Mouse (Mus musculus): ENCODE data around the gene Pitpna. TPM values are rescaled to one million over a fixed set of nuclear protein-coding genes. Genes with fewer than 3 reads are reported as not detected.

Gene Pitpna
- polyA plus RNA-seq, 1 experiment from 2014 or later: 74.4 TPM

- ATAC-seq (ENCODE audit: insufficient number of reproducible peaks, insufficient read depth, low FRiP score, low TSS enrichment, low read depth): no peak
- WGBS: 65% methylated on average over 6 of the region's 6 CpGs
- peaks cover 7% of the 10 kb centered on the region; the same call in 1 of the 2 replicates for H3K27me3 ChIP-seq
- no peak overlapping the region for H3K4me3 ChIP-seq
- no peak overlapping the region for H3K27ac ChIP-seq
- no peak overlapping the region for H3K4me2 ChIP-seq
- H3K36me3 ChIP-seq: peaks cover 7% of the 10 kb centered on the region
- H3K9ac ChIP-seq: peak overlapping the region; percentile 44; the same call in 1 of the 2 replicates
- no peaks in the 10 kb centered on the region for H3K9me3 ChIP-seq
- peaks cover 25% of the 10 kb centered on the region for H3K4me1 ChIP-seq
Measured at GRCm38 (mm10) chr11:75647681-75648211, 59.8 kb downstream of the Pitpna start.

GRCm38 (mm10) chr11:75649155-75649561 is 61.3 kb downstream of the Pitpna start:
- Histone ChIP-seq H3K27me3 (peaks cover 19% of the 10 kb centered on the region), H3K4me1 (peaks cover 35% of the 10 kb centered on the region), H3K4me2 (no peak overlapping the region), H3K9me3 (no peaks in the 10 kb centered on the region), H3K4me3 (no peak overlapping the region), H3K9ac (no peak overlapping the region), H3K36me3 (peaks cover 7% of the 10 kb centered on the region), H3K27ac (peak overlapping the region; percentile 8; the same call in 1 of the 2 replicates)
- ATAC-seq (ENCODE audit: insufficient number of reproducible peaks, insufficient read depth, low FRiP score, low TSS enrichment, low read depth): no peak
- WGBS: 71% methylated on average over 4 of the region's 4 CpGs

- peaks cover 45% of the 10 kb centered on the region for H3K4me1 ChIP-seq
- 66% methylated on average over 7 of the region's 7 CpGs for WGBS
Measured at GRCm38 (mm10) chr11:75650311-75650710, 62.4 kb downstream of the Pitpna start, which contains the start of gene Myo1c. Gene Myo1c (plus strand): TSS chr11:75650504.

GRCm38 (mm10) chr11:75650958-75651425 is 63.1 kb downstream of the Pitpna start:
- Histone ChIP-seq H3K4me3 (peak overlapping the region; percentile 60), H3K4me1 (peaks cover 45% of the 10 kb centered on the region), H3K9me3 (no peaks in the 10 kb centered on the region), H3K36me3 (no peaks in the 10 kb centered on the region; the same call in 1 of the 2 replicates), H3K4me2 (peak overlapping the region; percentile 78), H3K9ac (peak overlapping the region; percentile 79), H3K27me3 (peaks cover 25% of the 10 kb centered on the region), H3K27ac (peak overlapping the region; percentile 68)
- 46% methylated on average over 13 of the region's 13 CpGs for WGBS
- ATAC-seq (ENCODE audit: insufficient number of reproducible peaks, insufficient read depth, low FRiP score, low TSS enrichment, low read depth): no peak

More at GRCm38 (mm10) chr11:75650311-75650710, 62.4 kb downstream of the Pitpna start, which contains the start of gene Myo1c:
- H3K36me3 ChIP-seq: peaks cover 5% of the 10 kb centered on the region; the same call in 1 of the 2 replicates
- H3K27ac ChIP-seq: peak within 1 kb of the TSS; percentile 68
- H3K27me3 ChIP-seq: peaks cover 25% of the 10 kb centered on the region
- no peaks in the 10 kb centered on the region for H3K9me3 ChIP-seq
- H3K4me2 ChIP-seq: peak within 1 kb of the TSS; percentile 78
- H3K4me3 ChIP-seq: peak within 1 kb of the TSS; percentile 60
- peak within 1 kb of the TSS; percentile 79 for H3K9ac ChIP-seq
- ATAC-seq (ENCODE audit: insufficient number of reproducible peaks, insufficient read depth, low FRiP score, low TSS enrichment, low read depth): no peak

GRCm38 (mm10) chr11:75651426-75652221 is 63.7 kb downstream of the Pitpna start:
- peaks cover 25% of the 10 kb centered on the region for H3K27me3 ChIP-seq
- peak overlapping the region; percentile 68 for H3K27ac ChIP-seq
- H3K9ac ChIP-seq: peak overlapping the region; percentile 79
- H3K36me3 ChIP-seq: no peaks in the 10 kb centered on the region; the same call in 1 of the 2 replicates
- peak overlapping the region; percentile 60 for H3K4me3 ChIP-seq
- no peaks in the 10 kb centered on the region for H3K9me3 ChIP-seq
- peaks cover 49% of the 10 kb centered on the region for H3K4me1 ChIP-seq
- peak; percentile 17; the same call in 1 of the 2 replicates for ATAC-seq (ENCODE audit: insufficient number of reproducible peaks, insufficient read depth, low FRiP score, low TSS enrichment, low read depth)
- under 1% methylated on average over 54 of the region's 54 CpGs for WGBS
- peak overlapping the region; percentile 78 for H3K4me2 ChIP-seq

GRCm38 (mm10) chr11:75652222-75652941 is 64.5 kb downstream of the Pitpna start:
- ATAC-seq (ENCODE audit: insufficient number of reproducible peaks, insufficient read depth, low FRiP score, low TSS enrichment, low read depth): no peak
- Histone ChIP-seq H3K4me2 (peak overlapping the region; percentile 78), H3K27ac (no peak overlapping the region), H3K4me3 (peak overlapping the region; percentile 60), H3K27me3 (peaks cover 25% of the 10 kb centered on the region), H3K9me3 (no peaks in the 10 kb centered on the region), H3K36me3 (no peaks in the 10 kb centered on the region; the same call in none of the 2 replicates), H3K9ac (peak overlapping the region; percentile 79), H3K4me1 (peaks cover 56% of the 10 kb centered on the region)
- 22% methylated on average over 20 of the region's 20 CpGs for WGBS

- no peaks in the 10 kb centered on the region for H3K9me3 ChIP-seq
- H3K27me3 ChIP-seq: peaks cover 25% of the 10 kb centered on the region
- H3K4me3 ChIP-seq: peak overlapping the region; percentile 60
- H3K27ac ChIP-seq: peak overlapping the region; percentile 49; the same call in 1 of the 2 replicates
- H3K4me1 ChIP-seq: peaks cover 53% of the 10 kb centered on the region
- peak overlapping the region; percentile 78 for H3K4me2 ChIP-seq
- no peak for ATAC-seq (ENCODE audit: insufficient number of reproducible peaks, insufficient read depth, low FRiP score, low TSS enrichment, low read depth)
- H3K36me3 ChIP-seq: peaks cover 5% of the 10 kb centered on the region
- 26% methylated on average over 14 of the region's 14 CpGs for WGBS
- H3K9ac ChIP-seq: no peak overlapping the region; the same call in 1 of the 2 replicates
Measured at GRCm38 (mm10) chr11:75652942-75653684, 65.2 kb downstream of the Pitpna start.

GRCm38 (mm10) chr11:75653781-75654470 is 66.0 kb downstream of the Pitpna start:
- Histone ChIP-seq H3K4me1 (peaks cover 52% of the 10 kb centered on the region), H3K36me3 (peaks cover 13% of the 10 kb centered on the region), H3K4me3 (peak overlapping the region; percentile 53), H3K9me3 (no peaks in the 10 kb centered on the region), H3K27me3 (peaks cover 25% of the 10 kb centered on the region), H3K4me2 (peak overlapping the region; percentile 78), H3K9ac (peak overlapping the region; percentile 67), H3K27ac (peak overlapping the region; percentile 49)
- 2% methylated on average over 44 of the region's 45 CpGs for WGBS
- peak; percentile 57; the same call in 1 of the 2 replicates for ATAC-seq (ENCODE audit: insufficient number of reproducible peaks, insufficient read depth, low FRiP score, low TSS enrichment, low read depth)

GRCm38 (mm10) chr11:75654471-75655390 is 66.8 kb downstream of the Pitpna start:
- no peak for ATAC-seq (ENCODE audit: insufficient number of reproducible peaks, insufficient read depth, low FRiP score, low TSS enrichment, low read depth)
- 41% methylated on average over 25 of the region's 25 CpGs for WGBS

More at GRCm38 (mm10) chr11:75654471-75655390, 66.8 kb downstream of the Pitpna start:
- Histone ChIP-seq H3K4me2 (peak overlapping the region; percentile 84), H3K4me3 (peak overlapping the region; percentile 82), H3K27ac (peak overlapping the region; percentile 77; the same call in 1 of the 2 replicates), H3K27me3 (peaks cover 25% of the 10 kb centered on the region), H3K9me3 (no peaks in the 10 kb centered on the region), H3K9ac (peak overlapping the region; percentile 67; the same call in 1 of the 2 replicates), H3K36me3 (peaks cover 18% of the 10 kb centered on the region), H3K4me1 (peaks cover 54% of the 10 kb centered on the region)

Measured in embryonic facial prominence, embryonic 13.5 days (tissue).